Mouse (Mus musculus) urinary bladder, postnatal 10 days (tissue): ENCODE data around the gene Ech1.

ENCODE experiments used
- DNase-seq: peaks from one replicate; pipeline ENCODE4 v3.0.0; 2022; ENCODE audit warnings: low spot score

Gene Ech1

GRCm38 (mm10) chr7:28803756-28804155, 21.3 kb upstream of the Ech1 start:
- no peak for DNase-seq

- no peak for DNase-seq
Observed at GRCm38 (mm10) chr7:28806869-28807268, 18.1 kb upstream of the Ech1 start.

GRCm38 (mm10) chr7:28807641-28808220, 17.3 kb upstream of the Ech1 start:
- DNase-seq, result no peak

GRCm38 (mm10) chr7:28808221-28808941, 16.6 kb upstream of the Ech1 start, which contains the start of gene Hnrnpl:
TSS of gene Hnrnpl (plus strand) at chr7:28808541.
- no peak for DNase-seq

GRCm38 (mm10) chr7:28808957-28809393, 16.0 kb upstream of the Ech1 start:
- peak; percentile 88 for DNase-seq

- no peak for DNase-seq
Observed at GRCm38 (mm10) chr7:28809401-28810089, 15.5 kb upstream of the Ech1 start.

- peak; percentile 93 for DNase-seq
Observed at GRCm38 (mm10) chr7:28810107-28811066, 14.6 kb upstream of the Ech1 start.

GRCm38 (mm10) chr7:28811228-28811627, 13.8 kb upstream of the Ech1 start:
- peak; percentile 80 for DNase-seq

- no peak for DNase-seq
Observed at GRCm38 (mm10) chr7:28811640-28812275, 13.3 kb upstream of the Ech1 start.

GRCm38 (mm10) chr7:28812436-28812835, 12.6 kb upstream of the Ech1 start:
- no peak for DNase-seq

- no peak for DNase-seq
Observed at GRCm38 (mm10) chr7:28812949-28813348, 12.1 kb upstream of the Ech1 start.

GRCm38 (mm10) chr7:28814306-28815034, 10.5 kb upstream of the Ech1 start:
- DNase-seq, result no peak

GRCm38 (mm10) chr7:28815230-28815629, 9.8 kb upstream of the Ech1 start:
- DNase-seq, result no peak

GRCm38 (mm10) chr7:28816201-28816600, 8.8 kb upstream of the Ech1 start:
- no peak for DNase-seq

- no peak for DNase-seq
Observed at GRCm38 (mm10) chr7:28816920-28817319, 8.1 kb upstream of the Ech1 start.

- no peak for DNase-seq
Observed at GRCm38 (mm10) chr7:28817524-28817923, 7.5 kb upstream of the Ech1 start.

GRCm38 (mm10) chr7:28817957-28818356, 7.1 kb upstream of the Ech1 start:
- DNase-seq, result no peak

- no peak for DNase-seq
Observed at GRCm38 (mm10) chr7:28818436-28818835, 6.6 kb upstream of the Ech1 start.

GRCm38 (mm10) chr7:28818861-28819452, 6.1 kb upstream of the Ech1 start:
- no peak for DNase-seq

- no peak for DNase-seq
Observed at GRCm38 (mm10) chr7:28819571-28819970, 5.4 kb upstream of the Ech1 start.
